Mouse (Mus musculus) embryonic facial prominence, embryonic 12.5 days (tissue): ENCODE results near the gene Wnt3. TPM values are rescaled to one million over a fixed set of nuclear protein-coding genes. Genes with fewer than 3 reads are reported as not detected.

Experiments
- ATAC-seq: fragments of 200-750 bp; cut with Nextera tagmentation; 2 replicates; pipeline ENCODE4 v1.8.0; 2017; ENCODE audit not compliant: insufficient number of reproducible peaks, insufficient read depth, low FRiP score, low TSS enrichment
- H3K27ac ChIP-seq: fragments of 300-500 bp; sonication (generic); 2 replicates; pipeline ENCODE4 v1.5.1; 2016; ENCODE audit warnings: mild to moderate bottlenecking
- H3K27me3 ChIP-seq: fragments of 300-500 bp; sonication (generic); 2 replicates; pipeline ENCODE4 v1.6.1; 2016; ENCODE audit warnings: mild to moderate bottlenecking, moderate library complexity
- H3K36me3 ChIP-seq: fragments of 300-500 bp; sonication (generic); 2 replicates; pipeline ENCODE4 v1.6.1; 2016; ENCODE audit warnings: mild to moderate bottlenecking
- H3K4me1 ChIP-seq: fragments of 300-500 bp; sonication (generic); 2 replicates; pipeline ENCODE4 v1.6.1; 2016
- H3K4me2 ChIP-seq: fragments of 300-500 bp; sonication (generic); replicated peaks from 2 replicates; pipeline ENCODE4 v1.6.1; 2016; ENCODE audit warnings: mild to moderate bottlenecking, moderate library complexity
- H3K4me3 ChIP-seq: fragments of 300-500 bp; sonication (generic); 2 replicates; pipeline ENCODE4 v1.5.1; 2016; ENCODE audit warnings: mild to moderate bottlenecking
- H3K9ac ChIP-seq: fragments of 300-500 bp; sonication (generic); 2 replicates; pipeline ENCODE4 v1.6.1; 2016; ENCODE audit warnings: mild to moderate bottlenecking, moderate library complexity
- H3K9me3 ChIP-seq: fragments of 300-500 bp; sonication (generic); 2 replicates; pipeline ENCODE4 v1.6.1; 2016; ENCODE audit warnings: mild to moderate bottlenecking, moderate library complexity
- WGBS: fragments of 180-500 bp; shearing (Covaris S2); methylation state at CpG from one replicate; pipeline ENCODE4 v1.1.7; 2016; 5-methylcytosine and 5-hydroxymethylcytosine counted together
- polyA plus RNA-seq: library from polyadenylated mRNA; unstranded; fragments of >200 nt; fragmentation: Nextera tagmentation; extraction: Ambion mirVana; gene quantifications from 2 replicates; pipeline ENCODE4 v1.2.1, GENCODE M21; 2016

Wnt3 gene
- polyA plus RNA-seq, 1 experiment from 2014 or later, result 6.1 TPM

DNA sequence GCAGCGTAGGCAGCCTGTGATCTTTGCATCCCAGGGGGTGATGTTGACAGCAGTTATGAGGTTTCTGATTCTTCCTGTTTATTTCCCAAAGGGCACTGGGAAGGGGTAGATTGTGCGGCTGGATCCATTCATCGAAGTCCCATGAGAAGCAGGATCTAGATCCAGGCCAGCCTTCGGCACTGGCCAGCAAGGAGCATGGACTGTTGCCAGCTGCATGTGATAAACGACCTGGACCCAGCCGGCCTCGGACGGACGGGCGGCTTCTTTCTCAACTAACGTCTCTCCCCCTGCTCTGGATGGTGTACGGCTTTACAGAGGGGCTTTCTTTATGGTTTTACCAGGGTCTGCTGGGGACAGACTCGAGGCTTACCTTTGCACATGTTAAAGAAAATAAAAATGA lies 42.0 kb downstream of the Wnt3 start:
- H3K27ac ChIP-seq, result no peak overlapping the region
- H3K9ac ChIP-seq, result no peak overlapping the region
- no peaks in the 10 kb centered on the region for H3K9me3 ChIP-seq
- H3K4me1 ChIP-seq, result no peaks in the 10 kb centered on the region
- WGBS, result 66% methylated on average over 13 of the region's 13 CpGs
- H3K4me2 ChIP-seq, result no peak overlapping the region
- H3K36me3 ChIP-seq, result peaks cover 3% of the 10 kb centered on the region; the same call in 1 of the 2 replicates
- no peak overlapping the region for H3K4me3 ChIP-seq
- ATAC-seq, result no peak
- H3K27me3 ChIP-seq, result peaks cover 21% of the 10 kb centered on the region

DNA sequence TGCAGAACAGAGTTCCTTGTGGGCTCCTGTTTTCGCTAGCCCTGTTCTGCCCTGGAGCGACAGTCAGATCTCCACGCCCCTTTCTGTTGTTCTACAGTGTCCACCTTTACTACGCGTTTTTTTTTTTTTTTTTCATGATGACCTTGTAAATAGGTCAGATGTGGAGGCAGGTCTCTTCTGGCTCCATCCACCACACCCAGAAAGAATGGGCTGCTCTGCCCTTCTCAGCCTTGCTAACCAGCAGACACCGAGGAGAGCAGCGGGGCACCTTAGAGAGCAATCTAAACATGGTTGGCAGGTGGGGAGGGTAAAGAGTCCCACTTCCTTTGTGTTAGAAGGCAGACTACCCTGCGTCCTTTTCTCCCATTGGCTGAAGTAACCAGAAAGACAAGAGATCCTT lies 42.8 kb downstream of the Wnt3 start:
- no peaks in the 10 kb centered on the region for H3K9me3 ChIP-seq
- ATAC-seq, result no peak
- no peak overlapping the region for H3K9ac ChIP-seq
- peaks cover 6% of the 10 kb centered on the region; the same call in 1 of the 2 replicates for H3K36me3 ChIP-seq
- no peak overlapping the region for H3K27ac ChIP-seq
- no peaks in the 10 kb centered on the region for H3K4me1 ChIP-seq
- no peak overlapping the region for H3K4me2 ChIP-seq
- 84% methylated on average over 8 of the region's 8 CpGs for WGBS
- H3K27me3 ChIP-seq, result peaks cover 14% of the 10 kb centered on the region
- no peak overlapping the region for H3K4me3 ChIP-seq

- WGBS, result 94% methylated on average over 6 of the region's 6 CpGs
- Histone ChIP-seq H3K27ac (no peak overlapping the region), H3K27me3 (no peaks in the 10 kb centered on the region), H3K4me3 (no peak overlapping the region), H3K4me1 (no peaks in the 10 kb centered on the region), H3K9ac (no peak overlapping the region), H3K36me3 (peaks cover 32% of the 10 kb centered on the region), H3K4me2 (no peak overlapping the region), H3K9me3 (no peaks in the 10 kb centered on the region)
- no peak for ATAC-seq
These were observed 53.3 kb downstream of the Wnt3 start for GRCm38 (mm10) chr11:103827201-103827600.

DNA sequence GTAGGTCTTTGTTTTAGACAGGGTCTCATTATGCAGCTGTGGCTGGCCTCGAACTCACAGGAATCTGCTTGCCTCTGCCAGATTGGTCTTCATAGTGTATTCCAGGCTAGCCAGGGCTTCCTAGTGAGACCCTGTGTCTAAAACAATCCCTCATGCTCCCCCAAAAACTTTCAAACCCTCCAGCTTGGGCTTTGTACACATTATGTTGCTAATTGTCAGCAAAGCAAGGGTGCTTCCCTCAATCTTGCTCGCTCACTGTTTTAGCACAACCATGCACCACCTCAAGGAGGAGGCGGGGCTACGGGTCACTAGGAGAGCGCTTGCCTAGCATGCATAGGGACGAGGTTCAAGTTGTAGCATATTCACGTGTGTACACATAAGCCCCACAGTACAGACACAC lies 54.9 kb downstream of the Wnt3 start:
- Histone ChIP-seq H3K27me3 (no peaks in the 10 kb centered on the region), H3K9ac (no peak overlapping the region), H3K4me2 (no peak overlapping the region), H3K36me3 (peaks cover 20% of the 10 kb centered on the region), H3K27ac (no peak overlapping the region), H3K4me3 (no peak overlapping the region), H3K4me1 (no peaks in the 10 kb centered on the region), H3K9me3 (no peaks in the 10 kb centered on the region)
- WGBS, result 82% methylated on average over 7 of the region's 7 CpGs
- ATAC-seq, result no peak

GRCm38 (mm10) chr11:103829956-103830355 lies 56.0 kb downstream of the Wnt3 start:
- H3K27me3 ChIP-seq, result no peaks in the 10 kb centered on the region
- ATAC-seq, result no peak
- 73% methylated on average over 4 of the region's 4 CpGs for WGBS

DNA sequence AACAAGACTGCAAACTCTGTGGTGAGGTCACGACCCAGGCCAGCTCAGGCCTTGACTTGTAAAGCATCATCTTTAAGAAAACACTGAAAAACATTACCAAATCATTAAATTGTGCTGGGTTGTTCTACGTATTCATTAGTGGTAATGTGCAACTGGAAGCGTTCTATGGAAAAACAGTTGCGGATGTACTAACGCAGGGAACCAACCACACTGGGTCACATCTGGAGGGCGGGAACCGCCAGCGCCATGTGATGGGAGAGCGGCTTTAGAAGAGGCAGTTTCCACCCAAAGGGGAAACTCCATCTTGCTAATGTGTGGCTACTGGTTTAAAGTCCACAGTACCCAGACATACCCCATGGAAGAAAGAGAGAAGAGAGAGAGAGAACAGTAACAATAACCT lies 56.5 kb downstream of the Wnt3 start:
- Histone ChIP-seq H3K9me3 (no peaks in the 10 kb centered on the region), H3K27ac (no peak overlapping the region), H3K36me3 (peaks cover 17% of the 10 kb centered on the region), H3K4me1 (no peaks in the 10 kb centered on the region), H3K27me3 (no peaks in the 10 kb centered on the region), H3K4me2 (no peak overlapping the region), H3K4me3 (no peak overlapping the region), H3K9ac (no peak overlapping the region)
- no peak for ATAC-seq
- 89% methylated on average over 9 of the region's 9 CpGs for WGBS

More at GRCm38 (mm10) chr11:103829956-103830355, 56.0 kb downstream of the Wnt3 start:
- H3K36me3 ChIP-seq, result peaks cover 17% of the 10 kb centered on the region
- H3K4me3 ChIP-seq, result no peak overlapping the region
- H3K27ac ChIP-seq, result no peak overlapping the region
- H3K9me3 ChIP-seq, result no peaks in the 10 kb centered on the region
- no peak overlapping the region for H3K9ac ChIP-seq
- no peaks in the 10 kb centered on the region for H3K4me1 ChIP-seq
- no peak overlapping the region for H3K4me2 ChIP-seq

- H3K4me1 ChIP-seq, result no peaks in the 10 kb centered on the region
- H3K9ac ChIP-seq, result no peak overlapping the region
- H3K4me2 ChIP-seq, result no peak overlapping the region
- no peak for ATAC-seq
- peaks cover 14% of the 10 kb centered on the region; the same call in 1 of the 2 replicates for H3K36me3 ChIP-seq
- no peaks in the 10 kb centered on the region for H3K9me3 ChIP-seq
- WGBS, result 80% methylated on average over 3 of the region's 3 CpGs
- no peaks in the 10 kb centered on the region for H3K27me3 ChIP-seq
- H3K4me3 ChIP-seq, result no peak overlapping the region
- H3K27ac ChIP-seq, result no peak overlapping the region
These were observed 57.8 kb downstream of the Wnt3 start for GRCm38 (mm10) chr11:103831766-103832165.

DNA sequence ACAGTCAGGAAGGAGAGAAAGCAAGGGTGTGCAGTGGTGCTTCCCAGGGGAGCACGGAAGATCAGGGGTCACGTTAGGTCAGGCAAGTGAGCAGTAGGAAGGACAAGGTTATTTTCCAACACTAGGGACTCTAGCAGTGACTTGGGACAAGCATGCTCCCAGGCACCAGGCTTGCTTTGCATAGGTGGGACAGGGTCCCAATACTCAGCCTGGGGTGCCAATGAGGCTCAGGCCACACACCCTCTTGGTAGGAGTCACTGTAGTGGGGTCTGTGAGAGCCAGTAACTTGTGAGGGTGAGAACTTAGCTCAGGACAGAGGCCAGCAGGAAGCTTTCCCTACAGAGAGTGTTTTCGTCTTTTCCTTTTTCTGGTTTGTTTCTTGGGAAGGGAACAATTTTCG lies 58.4 kb downstream of the Wnt3 start:
- H3K9ac ChIP-seq, result no peak overlapping the region
- H3K4me3 ChIP-seq, result no peak overlapping the region
- 76% methylated on average over 4 of the region's 4 CpGs for WGBS
- H3K4me2 ChIP-seq, result no peak overlapping the region
- H3K27ac ChIP-seq, result no peak overlapping the region
- no peaks in the 10 kb centered on the region for H3K4me1 ChIP-seq
- peaks cover 14% of the 10 kb centered on the region; the same call in 1 of the 2 replicates for H3K36me3 ChIP-seq
- H3K27me3 ChIP-seq, result no peaks in the 10 kb centered on the region
- H3K9me3 ChIP-seq, result no peaks in the 10 kb centered on the region
- ATAC-seq, result no peak

DNA sequence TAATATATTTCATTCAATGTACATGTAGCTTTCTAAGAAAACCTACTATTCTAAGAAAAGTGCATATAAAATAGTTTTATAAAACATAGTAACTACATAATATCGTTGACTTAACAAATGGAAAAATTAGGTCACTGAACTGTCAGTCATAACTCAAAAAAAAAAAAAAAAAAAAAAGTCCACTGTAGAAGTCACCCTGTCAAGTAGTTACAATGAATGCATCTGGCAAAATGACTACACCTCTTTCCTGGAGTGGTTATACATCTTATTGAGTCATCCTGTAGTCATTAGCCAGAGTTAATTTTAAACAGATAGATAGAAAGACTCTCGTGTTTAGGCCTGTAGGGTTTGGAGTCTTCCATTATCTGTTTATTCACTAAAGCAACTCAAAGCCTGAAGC lies 65.0 kb downstream of the Wnt3 start:
- no peak for ATAC-seq
- H3K36me3 ChIP-seq, result 0 out of 2 replicates have a peak, but pooled peaks cover 5% of the 10 kb centered on the region
- no peak overlapping the region for H3K27ac ChIP-seq
- no peak overlapping the region for H3K4me2 ChIP-seq
- 70% methylated on average over 2 of the region's 2 CpGs for WGBS
- H3K9ac ChIP-seq, result no peak overlapping the region
- 0 out of 2 replicates have a peak, but pooled peaks cover 5% of the 10 kb centered on the region for H3K27me3 ChIP-seq
- H3K4me3 ChIP-seq, result no peak overlapping the region
- H3K4me1 ChIP-seq, result peaks cover 13% of the 10 kb centered on the region; the same call in 1 of the 2 replicates
- H3K9me3 ChIP-seq, result no peaks in the 10 kb centered on the region

DNA sequence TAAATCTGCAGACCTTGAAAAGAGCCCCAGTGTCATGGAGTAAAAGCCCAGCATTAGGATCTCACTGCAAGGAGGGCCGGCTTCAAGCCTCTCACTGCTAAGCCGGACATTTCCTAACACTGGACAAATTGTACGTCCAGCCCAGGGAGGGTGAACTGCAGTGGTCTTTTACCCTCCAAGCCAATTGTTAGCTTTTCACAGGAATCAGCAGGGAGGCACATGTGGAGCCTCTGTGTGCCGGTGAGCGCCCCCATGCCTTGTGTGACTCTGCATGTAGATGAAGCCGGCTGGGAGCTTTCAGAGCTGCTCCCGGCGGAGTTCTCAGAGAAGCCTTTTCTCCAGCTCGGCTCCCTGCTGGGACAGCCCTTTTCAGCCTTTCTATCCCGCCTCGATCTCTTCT lies 66.9 kb downstream of the Wnt3 start:
- Histone ChIP-seq H3K4me2 (peak overlapping the region; percentile 6; the same call in 1 of the 2 replicates), H3K9me3 (no peaks in the 10 kb centered on the region), H3K27me3 (0 out of 2 replicates have a peak, but pooled peaks cover 5% of the 10 kb centered on the region), H3K9ac (no peak overlapping the region), H3K27ac (no peak overlapping the region; the same call in 1 of the 2 replicates), H3K36me3 (0 out of 2 replicates have a peak, but pooled peaks cover 8% of the 10 kb centered on the region), H3K4me1 (peaks cover 13% of the 10 kb centered on the region; the same call in 1 of the 2 replicates), H3K4me3 (no peak overlapping the region)
- ATAC-seq, result 0 out of 2 replicates have a peak, but pooled peaks have one; percentile 41
- WGBS, result 6% methylated on average over 11 of the region's 11 CpGs

DNA sequence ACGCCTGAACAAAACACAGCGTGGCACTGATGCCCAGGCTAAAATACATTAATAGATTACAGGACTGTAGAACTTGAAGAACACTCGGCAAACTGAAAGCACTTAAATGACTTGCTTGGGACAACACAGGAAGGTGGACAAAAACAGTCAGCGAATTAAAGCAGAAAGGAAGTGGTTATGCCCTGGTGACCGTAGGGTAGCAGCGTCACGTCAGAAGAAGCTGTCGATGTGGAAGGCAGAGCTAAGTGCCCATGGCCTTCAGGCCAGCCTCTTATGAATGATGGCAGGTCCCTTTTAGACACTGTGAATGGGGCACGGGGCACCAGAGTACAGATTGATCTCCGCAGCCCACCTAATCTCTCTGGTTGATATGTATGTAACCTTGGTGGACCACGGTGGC lies 74.3 kb downstream of the Wnt3 start:
- Histone ChIP-seq H3K9me3 (no peaks in the 10 kb centered on the region), H3K4me1 (no peaks in the 10 kb centered on the region), H3K27me3 (no peaks in the 10 kb centered on the region), H3K36me3 (0 out of 2 replicates have a peak, but pooled peaks cover 4% of the 10 kb centered on the region), H3K4me3 (no peak overlapping the region), H3K9ac (no peak overlapping the region), H3K27ac (no peak overlapping the region), H3K4me2 (no peak overlapping the region)
- WGBS, result 90% methylated on average over 11 of the region's 11 CpGs
- ATAC-seq, result no peak

DNA sequence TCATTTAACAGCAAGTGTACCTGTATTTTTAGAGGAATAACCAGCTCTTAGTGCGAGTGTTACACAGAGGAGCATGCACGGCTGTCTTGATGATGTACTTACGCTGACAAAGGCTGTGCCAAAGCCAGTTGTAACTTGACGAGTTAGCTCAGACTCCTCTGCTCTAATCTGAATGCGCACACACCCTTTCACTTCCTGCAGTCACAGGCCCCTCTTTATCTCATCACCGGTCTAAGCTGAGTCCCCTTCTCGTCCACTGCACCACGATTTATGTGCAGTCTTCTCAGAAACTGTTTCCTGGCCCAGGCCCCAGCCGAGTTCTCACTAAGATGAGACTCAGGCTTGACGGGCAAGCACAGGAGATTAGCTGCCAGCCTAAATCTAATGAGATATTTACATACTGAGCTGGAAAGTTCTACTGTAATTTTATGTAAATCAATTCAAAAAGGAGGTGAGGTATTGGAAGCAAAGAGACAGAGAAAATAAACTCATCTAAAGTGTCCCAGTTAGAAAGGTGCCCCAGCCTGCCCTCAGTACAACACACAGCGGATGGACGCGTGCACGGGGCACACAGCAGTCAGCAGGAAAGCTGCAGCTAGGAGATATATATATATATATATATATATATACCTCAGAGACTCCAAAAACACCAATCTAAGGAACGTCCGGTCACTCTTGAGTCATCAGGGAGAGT lies 78.8 kb downstream of the Wnt3 start:
- Histone ChIP-seq H3K27ac (no peak overlapping the region), H3K9ac (no peak overlapping the region), H3K36me3 (0 out of 2 replicates have a peak, but pooled peaks cover under 1% of the 10 kb centered on the region), H3K4me2 (no peak overlapping the region), H3K9me3 (no peaks in the 10 kb centered on the region), H3K27me3 (no peaks in the 10 kb centered on the region), H3K4me1 (0 out of 2 replicates have a peak, but pooled peaks cover 5% of the 10 kb centered on the region), H3K4me3 (no peak overlapping the region)
- 66% methylated on average over 16 of the region's 16 CpGs for WGBS
- no peak for ATAC-seq
